Mouse (Mus musculus) liver, embryonic 18 days (tissue): Measurements from ENCODE around the gene Tfcp2. TPM values are rescaled to one million over a fixed set of nuclear protein-coding genes. Genes with fewer than 3 reads are reported as not detected.

ENCODE experiments used
- polyA plus RNA-seq: library from polyadenylated mRNA; depleted of rRNA; stranded (reverse); fragments of >200 nt; gene quantifications from 2 replicates; pipeline ENCODE4 v1.2.3, GENCODE M21; 2012; rRNA removed

Gene Tfcp2
- polyA plus RNA-seq = 2.9 and 3.3 TPM in 2 replicates

DNA sequence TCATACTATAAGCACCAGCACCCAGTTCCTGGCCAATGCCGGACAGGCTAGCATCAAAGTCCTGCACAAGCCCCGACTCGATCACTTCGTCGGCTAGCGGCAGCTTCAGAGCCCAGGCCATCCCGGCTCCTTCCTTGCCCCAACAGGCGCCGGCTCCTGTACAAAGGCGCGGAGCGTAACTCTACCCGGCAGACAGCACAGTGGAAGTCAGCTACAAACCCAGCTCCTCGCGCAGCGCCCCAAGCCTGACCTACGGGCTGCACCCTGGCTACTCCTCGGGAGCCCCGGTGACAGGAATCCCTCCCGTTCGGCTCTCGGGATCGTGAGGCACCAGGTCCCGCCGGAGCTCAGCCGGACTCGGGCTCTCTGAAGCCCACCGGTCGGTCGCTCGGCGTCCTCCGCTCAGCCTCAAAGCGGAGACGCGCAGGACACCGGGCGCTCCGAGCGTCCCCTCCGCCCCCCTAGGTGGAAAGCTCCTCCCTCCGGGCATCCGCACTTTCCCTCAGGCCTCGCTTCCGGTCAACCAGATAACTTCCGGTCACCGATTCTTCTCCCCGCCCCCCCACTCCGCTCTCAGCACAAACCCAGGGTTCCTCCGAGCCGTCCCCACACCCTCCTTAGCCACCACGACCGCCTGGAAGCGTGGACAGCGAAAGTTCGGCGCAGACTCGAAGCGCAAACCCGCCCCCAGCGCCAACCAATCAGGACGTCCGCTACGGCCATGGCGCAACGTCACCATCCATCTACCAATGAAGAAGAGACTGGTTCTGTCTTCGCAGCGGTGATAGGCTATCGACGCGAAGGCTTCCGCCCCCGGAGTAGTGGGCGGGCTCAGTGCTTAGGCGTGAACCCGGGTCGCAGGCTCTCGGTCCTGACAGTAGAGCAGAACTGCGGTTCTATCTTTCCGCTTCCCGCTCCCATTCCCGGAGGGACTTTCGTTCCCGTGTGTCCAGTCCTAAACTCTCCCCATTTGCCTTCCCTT is at the start of gene Tfcp2:
Gene Tfcp2, minus strand, starts transcription at position 683 of the 982 bp plus-strand sequence.

DNA sequence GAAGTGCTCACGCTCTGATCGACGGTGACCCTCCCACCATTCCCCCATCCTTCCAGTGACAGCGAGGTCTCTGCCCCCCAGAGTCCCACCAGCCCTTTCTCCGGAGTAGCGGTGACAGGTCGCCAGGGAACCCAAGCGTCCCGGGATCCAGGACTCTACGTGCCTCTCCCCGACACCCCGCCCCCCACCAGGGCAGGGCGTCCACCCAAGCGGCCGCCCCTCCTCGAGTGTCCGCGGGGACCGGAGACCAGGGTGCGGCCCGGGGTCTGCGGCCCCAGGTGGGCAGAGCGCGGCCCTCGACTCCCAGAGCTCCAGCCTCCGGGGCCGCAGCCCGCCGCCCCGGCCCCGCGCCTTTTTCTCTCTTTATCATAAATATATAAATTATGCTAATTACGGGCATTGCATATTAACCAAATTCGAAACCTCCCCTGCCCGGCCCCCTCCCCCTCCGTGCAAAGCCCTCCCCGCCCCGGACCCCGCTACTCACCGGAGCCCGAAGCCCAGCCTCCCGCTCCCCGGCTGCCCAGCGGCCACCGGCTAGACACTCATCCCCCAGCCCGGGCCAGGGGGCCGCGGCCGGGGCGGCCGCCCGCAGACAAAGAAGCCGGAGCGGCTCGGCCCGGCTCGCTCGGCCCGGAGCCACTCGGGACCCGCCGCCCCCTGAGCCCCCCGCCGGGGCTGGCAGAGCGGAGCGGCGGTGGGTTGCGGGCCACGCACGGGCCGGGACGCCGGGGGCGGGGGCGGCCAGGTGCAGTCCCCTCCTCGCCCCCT is 47.7 kb upstream of the Tfcp2 start, which contains the start of gene Pou6f1:
Gene Pou6f1, minus strand, starts transcription at position 709 of the 771 bp plus-strand sequence.

DNA sequence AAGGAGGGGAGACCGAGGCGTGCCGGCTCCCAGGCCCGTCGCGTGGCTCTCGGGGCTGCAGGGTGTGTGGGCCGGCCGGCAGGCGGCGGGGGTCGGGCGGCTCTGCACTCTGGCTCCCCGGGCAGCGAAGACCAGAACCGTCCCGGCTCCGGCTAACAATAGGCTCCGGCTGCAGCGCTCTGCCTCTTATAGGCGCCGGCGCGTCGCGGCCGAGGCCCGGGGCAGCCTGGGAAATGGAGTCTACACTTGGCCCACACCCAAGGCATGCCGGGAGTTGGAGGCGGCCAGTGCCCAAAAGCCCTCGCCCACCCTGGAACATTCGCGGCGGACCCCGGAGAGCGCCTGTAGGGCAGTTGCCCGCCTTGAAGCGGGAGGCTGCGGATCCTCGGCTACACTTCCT is 56.7 kb downstream of the Tfcp2 start, which contains the start of gene Csrnp2:
Gene Csrnp2, minus strand, starts transcription at position 387 of the 400 bp plus-strand sequence.

DNA sequence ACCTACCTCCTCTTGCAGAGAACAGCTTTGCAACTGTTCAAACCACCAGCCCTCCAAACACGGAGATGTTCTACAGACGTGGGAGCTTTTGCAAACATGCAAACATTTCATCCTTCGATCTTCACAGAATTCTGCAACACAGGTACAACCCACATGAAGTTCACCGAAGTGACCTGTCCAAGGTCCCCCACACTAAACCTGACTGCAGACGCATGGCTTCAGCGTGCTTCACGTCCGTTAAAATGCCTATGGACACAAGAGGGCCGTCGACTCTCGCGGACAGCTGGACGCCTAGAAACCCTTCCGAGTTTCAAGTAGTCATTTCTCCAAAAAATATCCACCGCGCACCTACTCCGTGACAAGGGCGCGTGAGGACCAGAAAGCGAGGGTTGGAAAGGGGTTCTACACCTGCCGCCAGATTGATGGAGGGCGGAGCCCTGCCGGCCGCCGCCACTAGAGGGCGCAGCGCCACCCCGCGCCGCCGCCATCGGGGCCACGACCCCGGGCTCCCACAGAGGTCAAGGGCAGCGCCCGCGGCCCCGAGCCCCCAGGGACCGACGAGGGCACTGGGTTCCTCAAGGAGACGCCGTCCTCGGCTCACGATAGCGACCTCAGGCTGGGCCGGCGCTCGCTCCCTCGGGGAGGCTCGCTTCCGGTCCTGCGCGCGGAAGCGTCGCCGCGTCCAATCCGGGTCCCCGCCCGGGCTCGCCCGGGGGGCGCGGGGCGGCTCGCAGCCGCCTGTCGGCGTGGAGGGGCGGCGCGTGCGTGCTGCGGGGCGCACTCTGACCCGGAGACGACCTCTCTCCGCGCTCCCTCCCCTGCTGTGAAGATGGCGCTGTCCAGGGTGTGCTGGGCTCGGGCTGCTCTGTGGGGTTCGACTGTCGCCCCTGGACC is 83.3 kb downstream of the Tfcp2 start, which contains the start of gene Letmd1:
Gene Letmd1, plus strand, starts transcription at position 729 of the 894 bp plus-strand sequence.

Other genes starting within 250 kb of the Tfcp2 start
- 41.8 and 48.6 TPM in 2 replicates for gene Mettl7a1, start 247.9 kb downstream of the Tfcp2 start, polyA plus RNA-seq
- not detected in 2 replicates for gene Mettl7a3, start 217.1 kb downstream of the Tfcp2 start, polyA plus RNA-seq
- 0.20 and 0.24 TPM in 2 replicates for gene Methig1, start 198.9 kb downstream of the Tfcp2 start, polyA plus RNA-seq
- 0.02 TPM in 2 replicates for gene Mettl7a2, start 198.8 kb downstream of the Tfcp2 start, polyA plus RNA-seq
- gene Higd1c, start 187.5 kb downstream of the Tfcp2 start, polyA plus RNA-seq = not detected in 2 replicates
- gene Gm5475, start 129.9 kb downstream of the Tfcp2 start, polyA plus RNA-seq = 0.02 TPM in 1 of 2 replicates, not detected in the other
- gene Slc11a2, start 126.9 kb downstream of the Tfcp2 start, polyA plus RNA-seq = 23.7 and 25.7 TPM in 2 replicates
- 36.6 and 45.0 TPM in 2 replicates for gene Letmd1, start 83.0 kb downstream of the Tfcp2 start, polyA plus RNA-seq
- gene Csrnp2, start 56.5 kb downstream of the Tfcp2 start, polyA plus RNA-seq = 0.97 and 1.1 TPM in 2 replicates
- gene Pou6f1, start 48.0 kb upstream of the Tfcp2 start, polyA plus RNA-seq = 1.00 and 1.2 TPM in 2 replicates
- 109 and 114 TPM in 2 replicates for gene Dazap2, start 63.3 kb upstream of the Tfcp2 start, polyA plus RNA-seq
- gene Smagp, start 84.9 kb upstream of the Tfcp2 start, polyA plus RNA-seq = 18.8 and 19.7 TPM in 2 replicates
- gene Bin2, start 117.5 kb upstream of the Tfcp2 start, polyA plus RNA-seq = 14.9 and 19.2 TPM in 2 replicates
- 48.2 and 67.5 TPM in 2 replicates for gene Cela1, start 135.9 kb upstream of the Tfcp2 start, polyA plus RNA-seq
- 0.91 and 1.0 TPM in 2 replicates for gene Galnt6, start 177.4 kb upstream of the Tfcp2 start, polyA plus RNA-seq
- gene Slc4a8, start 209.7 kb upstream of the Tfcp2 start, polyA plus RNA-seq = 0.48 and 0.73 TPM in 2 replicates